ENCODE assay signal across 17 mouse cellular contexts in genomic region chr10:115381506-115382084, GRCm38 (mm10). TPM values are rescaled to one million over a fixed set of nuclear protein-coding genes. Genes with fewer than 3 reads are reported as not detected.
DNase-seq lines count a peak whose midpoint lies in the region; ATAC-seq and TF ChIP-seq lines count a peak whose summit lies in the region.
"Had no signal": no experiment of that assay in that cellular context is flagged by ENCODE, and none has a peak within 500 bp of the region (broad histone marks: within the 10 kb centered on the region; RNA-seq: fewer than 3 reads in every experiment).

No protein-coding gene starts in this region.

- peak overlapping the region; percentile 38; the same call in 1 of the 2 replicates for H3K27ac ChIP-seq in heart, embryonic 12.5 days (ENCODE audit: poor library complexity, severe bottlenecking)
- no peak overlapping the region for H3K27ac ChIP-seq in neural tube, embryonic 15.5 days (replicated peaks)
- H3K27ac ChIP-seq in neural tube, embryonic 14.5 days (ENCODE audit: low read depth, low read length), result no peak overlapping the region
- H3K27ac ChIP-seq: kidney, postnatal 0 days; limb, embryonic 13.5 days; liver, embryonic 15.5 days had no signal

- WGBS in heart, embryonic 12.5 days, result 44% methylated on average over 2 of the region's 2 CpGs
- WGBS in neural tube, embryonic 15.5 days, result 86% methylated on average over 2 of the region's 2 CpGs
- whole genome bisulfite sequencing in neural tube, embryonic 14.5 days, result 86% methylated on average over 2 of the region's 2 CpGs

- no peaks in the 10 kb centered on the region for H3K9me3 ChIP-seq in heart, embryonic 12.5 days (replicated peaks)
- H3K9me3 ChIP-seq in neural tube, embryonic 15.5 days (replicated peaks), result no peaks in the 10 kb centered on the region
- no peaks in the 10 kb centered on the region for H3K9me3 ChIP-seq in neural tube, embryonic 14.5 days (ENCODE audit: control insufficient read depth, low read length)
- H3K9me3 ChIP-seq: embryonic facial prominence, embryonic 10.5 days; limb, embryonic 13.5 days; liver, embryonic 15.5 days had no signal

- no peak for ATAC-seq in heart, embryonic 12.5 days (ENCODE audit: insufficient number of reproducible peaks, low FRiP score)
- no peak for ATAC-seq in neural tube, embryonic 15.5 days (ENCODE audit: low FRiP score)
- no peak for ATAC-seq in neural tube, embryonic 14.5 days (ENCODE audit: low read depth)
- ATAC-seq: Patski had no signal

- no peaks in the 10 kb centered on the region for H3K27me3 ChIP-seq in heart, embryonic 12.5 days (replicated peaks)
- H3K27me3 ChIP-seq in neural tube, embryonic 15.5 days (replicated peaks), result no peaks in the 10 kb centered on the region
- H3K27me3 ChIP-seq in neural tube, embryonic 14.5 days (ENCODE audit: control insufficient read depth, insufficient read depth, low read length), result no peaks in the 10 kb centered on the region
- H3K27me3 ChIP-seq: limb, embryonic 13.5 days; liver, embryonic 15.5 days; Patski had no signal

- intact Hi-C loops in heart, postnatal 36 days (cut with DNase I), result no loop called here

- H3K4me2 ChIP-seq in heart, embryonic 12.5 days, result peak overlapping the region; percentile 14; the same call in 1 of the 2 replicates
- no peak overlapping the region for H3K4me2 ChIP-seq in neural tube, embryonic 15.5 days
- peak overlapping the region; percentile 67; the same call in 1 of the 2 replicates for H3K4me2 ChIP-seq in neural tube, embryonic 14.5 days (ENCODE audit: low read depth, low read length)

- no peak for TF ChIP-seq CTCF in brain, embryonic 14.5 days (IDR thresholded peaks at IDR 0.05; ENCODE audit: borderline replicate concordance, extremely low read depth, insufficient read depth, insufficient read length)

- no peak for DNase-seq in heart, postnatal 36 days
- DNase-seq in neural tube, embryonic 10.5 days (ENCODE audit: extremely low spot score, low spot score), result peak; percentile 10
- DNase-seq in brain, embryonic 14.5 days (ENCODE audit: low read depth), result peak; percentile 8
- DNase-seq in c-Kit-positive CD71-positive TER-119-positive erythroid progenitor cells, embryonic 14.5 days (ENCODE audit: low spot score), result no peak
- no peak for DNase-seq in ovary, postnatal 36 days (ENCODE audit: low spot score)
- DNase-seq: cerebellum, adult 11 months; cerebellum, postnatal 25 days; lung, postnatal 10 days had no signal

- no peak for TF ChIP-seq POLR2A in brain, embryonic 14.5 days (IDR thresholded peaks at IDR 0.05; ENCODE audit: borderline replicate concordance, extremely low read depth, insufficient read depth, insufficient read length, poor library complexity, severe bottlenecking)

- H3K4me3 ChIP-seq in heart, embryonic 12.5 days, result no peak overlapping the region
- no peak overlapping the region for H3K4me3 ChIP-seq in neural tube, embryonic 15.5 days (replicated peaks)
- H3K4me3 ChIP-seq in neural tube, embryonic 14.5 days (ENCODE audit: low read depth, low read length), result no peak overlapping the region
- H3K4me3 ChIP-seq: erythroblast, embryonic 14.5 days had no signal

- H3K9ac ChIP-seq in heart, embryonic 12.5 days, result no peak overlapping the region
- no peak overlapping the region for H3K9ac ChIP-seq in neural tube, embryonic 15.5 days (replicated peaks)
- no peak overlapping the region for H3K9ac ChIP-seq in neural tube, embryonic 14.5 days (replicated peaks; ENCODE audit: low read depth, low read length)
- H3K9ac ChIP-seq: liver, embryonic 15.5 days had no signal

- no peaks in the 10 kb centered on the region for H3K36me3 ChIP-seq in heart, embryonic 12.5 days
- peaks cover 4% of the 10 kb centered on the region; the same call in 1 of the 2 replicates for H3K36me3 ChIP-seq in neural tube, embryonic 15.5 days
- H3K36me3 ChIP-seq in neural tube, embryonic 14.5 days (ENCODE audit: control insufficient read depth, insufficient read depth, low read length), result no peaks in the 10 kb centered on the region
- H3K36me3 ChIP-seq: liver, embryonic 15.5 days had no signal

- H3K4me1 ChIP-seq in heart, embryonic 12.5 days (replicated peaks), result peaks cover 16% of the 10 kb centered on the region
- peaks cover 17% of the 10 kb centered on the region for H3K4me1 ChIP-seq in neural tube, embryonic 15.5 days
- peaks cover 21% of the 10 kb centered on the region for H3K4me1 ChIP-seq in neural tube, embryonic 14.5 days (ENCODE audit: control insufficient read depth, insufficient read depth, low read length)

RNA-seq across cellular contexts. Expression of gene Thap2, which starts 2.6 kb away (rescaled TPM):
- 16.2 and 18.2 TPM in 2 replicates for polyA plus RNA-seq in heart, embryonic 12.5 days (2016; fragmentation: Nextera tagmentation; extraction: Ambion mirVana)
- total RNA-seq in heart, postnatal 36 days (2021), result 1 to 10 TPM; 6.0 to 8.2 TPM
- polyA plus RNA-seq in neural tube, embryonic 15.5 days (2015; fragmentation: Nextera tagmentation; extraction: Ambion mirVana), result 25.4 and 25.8 TPM in 2 replicates
- polyA plus RNA-seq in brain, embryonic 14.5 days (2012; rRNA removed), result 17.7 and 18.8 TPM in 2 replicates
- 20.7 and 25.9 TPM in 2 replicates for polyA plus RNA-seq in neural tube, embryonic 14.5 days (2014; fragmentation: Nextera tagmentation; extraction: Ambion mirVana)

RNA-seq across cellular contexts. Expression of gene Zfc3h1, which starts 3.2 kb away (rescaled TPM):
- polyA plus RNA-seq in heart, embryonic 12.5 days (2016; fragmentation: Nextera tagmentation; extraction: Ambion mirVana), result 18.8 and 19.5 TPM in 2 replicates
- total RNA-seq in heart, postnatal 36 days (2021), result 10 to 100 TPM; 11.5 to 15.3 TPM
- 14.8 and 15.1 TPM in 2 replicates for polyA plus RNA-seq in neural tube, embryonic 15.5 days (2015; fragmentation: Nextera tagmentation; extraction: Ambion mirVana)
- polyA plus RNA-seq in brain, embryonic 14.5 days (2012; rRNA removed), result 105 and 155 TPM in 2 replicates
- 26.6 and 31.3 TPM in 2 replicates for polyA plus RNA-seq in neural tube, embryonic 14.5 days (2014; fragmentation: Nextera tagmentation; extraction: Ambion mirVana)

RNA-seq across cellular contexts. Expression of gene Tmem19, which starts 19.3 kb away (rescaled TPM):
- 22.9 and 24.1 TPM in 2 replicates for polyA plus RNA-seq in heart, embryonic 12.5 days (2016; fragmentation: Nextera tagmentation; extraction: Ambion mirVana)
- 10 to 100 TPM; 11.6 to 15.5 TPM for total RNA-seq in heart, postnatal 36 days (2021)
- polyA plus RNA-seq in neural tube, embryonic 15.5 days (2015; fragmentation: Nextera tagmentation; extraction: Ambion mirVana), result 31.6 and 32.0 TPM in 2 replicates
- 30.4 and 32.6 TPM in 2 replicates for polyA plus RNA-seq in brain, embryonic 14.5 days (2012; rRNA removed)
- polyA plus RNA-seq in neural tube, embryonic 14.5 days (2014; fragmentation: Nextera tagmentation; extraction: Ambion mirVana), result 39.3 and 42.1 TPM in 2 replicates

Comparison
In these comparisons a context has a peak if more than half of its experiments do, and no peak if none do; other contexts are left out.
1. DNase-seq: peak in neural tube, embryonic 10.5 days (single experiment) and brain, embryonic 14.5 days (single experiment); none in heart, postnatal 36 days (0 of 2), c-Kit-positive CD71-positive TER-119-positive erythroid progenitor cells, embryonic 14.5 days (single experiment) and ovary, postnatal 36 days (single experiment).